Mouse (Mus musculus) urinary bladder, postnatal 10 days (tissue): Measurements from ENCODE around the gene Arpc4.
A peak's percentile ranks its signal among the peaks of the same experiment; 100 is the strongest.
"Not testable (repeated sequence)": the region's sequence is repeated elsewhere in the genome, so short reads cannot be mapped to it uniquely, and the experiment has no call there.

Source experiments
- DNase-seq: peaks from one replicate; pipeline ENCODE4 v3.0.0; 2022; ENCODE audit warnings: low spot score

The Arpc4 gene

GRCm38 (mm10) chr6:113377496-113378385 lies at the start of gene Arpc4, which contains the start of gene Tada3:
TSS of gene Arpc4 (plus strand) at chr6:113378115.
TSS of gene Tada3 (minus strand) at chr6:113377883.
- peak; percentile 62 for DNase-seq

DNA sequence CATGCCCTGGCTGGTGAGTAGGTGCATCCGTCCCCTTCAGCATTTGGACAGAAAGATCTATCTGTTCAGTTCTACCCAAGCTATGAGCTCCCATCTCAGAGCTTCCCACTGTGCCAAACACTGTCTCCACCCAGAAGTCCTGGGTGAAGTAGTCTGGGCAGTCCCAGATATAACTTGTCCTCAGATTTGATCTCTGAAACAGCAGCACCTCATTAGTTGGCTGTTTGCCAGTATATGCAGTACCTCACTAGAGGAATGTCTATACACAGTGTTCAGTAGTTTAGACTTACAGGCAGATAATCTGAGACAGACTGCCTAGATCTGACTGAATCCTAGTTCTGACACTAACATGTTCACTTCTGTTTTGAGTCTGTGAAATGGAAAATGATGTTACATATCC lies 48.5 kb upstream of the Arpc4 start:
- no peak for DNase-seq

GRCm38 (mm10) chr6:113330547-113330946 lies 47.4 kb upstream of the Arpc4 start:
- no peak for DNase-seq

- no peak for DNase-seq
Observed at GRCm38 (mm10) chr6:113331721-113332120, 46.2 kb upstream of the Arpc4 start.

- DNase-seq, result not testable (repeated sequence)
Observed at GRCm38 (mm10) chr6:113332734-113333133, 45.2 kb upstream of the Arpc4 start.

- no peak for DNase-seq
Observed at GRCm38 (mm10) chr6:113333137-113333950, 44.6 kb upstream of the Arpc4 start.

DNA sequence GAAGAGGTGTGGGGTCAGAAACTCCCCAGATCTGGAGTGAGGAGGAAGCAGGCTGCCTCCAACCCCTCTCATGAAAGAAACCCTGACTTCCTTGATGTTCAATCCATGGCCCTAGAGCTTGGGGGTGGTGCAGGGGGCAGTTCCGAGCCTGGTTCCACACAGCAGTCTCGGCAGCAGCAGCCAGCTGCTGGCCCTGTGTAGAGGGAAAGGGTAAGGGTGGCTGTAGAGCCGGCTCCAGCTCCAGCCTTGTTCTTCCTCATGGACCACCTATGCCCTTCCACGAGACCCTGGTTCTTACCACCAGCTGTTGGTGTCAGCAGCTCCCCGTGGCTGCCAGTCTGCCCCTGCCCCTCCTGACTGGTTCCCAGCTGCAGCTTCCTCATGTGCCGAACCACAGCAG lies 43.7 kb upstream of the Arpc4 start:
- DNase-seq, result no peak

DNA sequence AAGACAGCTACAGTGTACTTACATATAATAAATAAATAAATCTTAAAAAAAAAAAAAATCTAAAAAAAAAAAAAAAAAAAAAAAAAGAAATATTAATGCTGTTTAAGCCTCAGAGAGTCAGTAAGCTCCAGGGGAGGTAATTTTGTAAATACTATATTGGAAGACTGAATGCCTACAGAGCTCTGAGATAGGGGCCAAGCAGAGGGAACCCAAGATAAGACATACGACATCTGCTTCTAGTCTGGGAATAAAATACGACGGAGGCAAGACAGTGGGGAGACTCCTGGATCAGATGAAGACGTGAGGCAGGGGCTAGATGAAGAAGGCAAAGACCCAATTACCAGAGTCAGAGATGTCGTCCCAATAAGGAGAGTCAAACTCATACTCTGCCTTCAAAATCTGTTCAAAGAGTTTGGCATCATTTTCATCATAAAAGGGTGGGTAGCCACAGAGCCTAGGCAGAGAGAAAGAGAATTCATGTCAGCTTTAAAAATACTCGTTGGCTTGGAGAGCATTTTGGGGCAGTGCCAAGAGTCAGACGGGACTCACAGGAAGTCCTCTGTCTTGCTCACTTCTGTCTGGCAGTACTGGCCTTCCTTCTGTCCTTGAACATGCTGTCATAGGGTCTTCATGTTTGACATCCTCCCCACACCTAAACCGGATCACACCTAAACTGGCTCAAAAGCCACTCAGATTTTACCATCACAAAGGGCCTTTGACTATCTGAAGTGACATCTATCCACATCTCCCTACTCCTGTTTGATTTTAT lies 40.9 kb upstream of the Arpc4 start:
- DNase-seq, result no peak

GRCm38 (mm10) chr6:113341574-113341973 lies 36.3 kb upstream of the Arpc4 start:
- no peak for DNase-seq

GRCm38 (mm10) chr6:113342297-113342696 lies 35.6 kb upstream of the Arpc4 start:
- no peak for DNase-seq

DNA sequence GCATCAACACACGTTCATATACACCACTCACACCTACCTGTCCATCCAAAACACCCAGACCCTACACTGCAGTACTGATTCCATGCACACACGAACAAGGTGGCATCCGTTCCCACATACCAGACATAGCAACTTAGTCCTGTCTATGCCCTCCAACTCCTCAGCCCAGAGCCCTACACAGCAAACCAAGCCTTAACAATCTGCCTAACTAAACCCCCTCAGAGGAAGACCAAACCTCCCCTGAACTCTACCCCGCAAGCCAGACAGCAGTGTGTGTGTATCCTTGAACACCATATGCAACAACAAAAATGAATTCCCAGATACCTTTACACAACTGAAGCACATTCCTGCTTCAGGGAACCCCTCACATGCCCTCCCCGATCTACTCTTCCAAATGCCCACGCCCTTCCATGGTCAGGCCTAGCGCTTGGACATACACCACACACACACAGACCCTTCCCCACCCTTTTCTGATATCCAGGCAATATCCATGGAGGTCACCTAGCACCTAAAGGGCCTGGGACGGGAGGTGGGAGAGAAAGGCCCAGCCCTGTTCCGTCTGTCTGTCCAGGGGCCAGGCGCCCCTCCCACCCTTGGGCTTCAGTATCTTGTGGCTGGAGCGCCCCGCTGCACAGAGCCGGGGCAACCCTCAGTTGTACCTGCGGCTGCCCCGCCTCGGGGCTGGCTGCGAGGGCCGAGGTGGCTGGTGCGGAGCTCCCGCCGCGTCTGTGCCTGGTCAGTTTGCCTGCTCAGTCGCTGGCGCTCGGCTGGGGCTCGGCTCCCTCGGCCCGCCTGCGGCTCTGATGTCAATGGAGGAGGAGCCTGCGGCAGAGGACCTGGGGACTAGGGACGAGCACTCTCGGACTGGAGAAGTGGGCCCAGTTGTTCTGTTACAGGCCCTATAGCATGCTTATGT lies 34.5 kb upstream of the Arpc4 start, which contains the start of gene Camk1:
TSS of gene Camk1 (minus strand) at position 808 of the 916 bp plus-strand sequence.
- DNase-seq, result peak; percentile 34

- no peak for DNase-seq
Observed at GRCm38 (mm10) chr6:113344321-113344720, 33.6 kb upstream of the Arpc4 start.

DNA sequence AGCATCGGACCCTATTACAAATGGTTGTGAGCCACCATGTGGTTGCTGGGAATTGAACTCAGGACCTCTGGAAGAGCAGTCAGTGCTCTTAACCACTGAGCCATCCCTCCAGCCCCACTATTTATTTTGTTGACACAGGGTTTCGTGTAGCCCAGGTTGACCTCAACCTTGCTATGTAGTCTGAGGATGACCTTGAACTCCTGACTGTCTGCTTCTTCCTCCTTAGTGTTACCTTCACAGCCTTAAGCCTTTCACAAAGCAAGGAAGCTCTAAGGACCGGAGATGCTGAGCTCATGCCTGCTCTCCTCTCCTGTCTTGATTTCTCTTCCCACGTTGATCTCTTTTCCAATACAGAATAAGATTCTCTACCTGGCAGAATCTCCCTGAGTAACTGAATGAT lies 31.0 kb upstream of the Arpc4 start:
- DNase-seq, result no peak

DNA sequence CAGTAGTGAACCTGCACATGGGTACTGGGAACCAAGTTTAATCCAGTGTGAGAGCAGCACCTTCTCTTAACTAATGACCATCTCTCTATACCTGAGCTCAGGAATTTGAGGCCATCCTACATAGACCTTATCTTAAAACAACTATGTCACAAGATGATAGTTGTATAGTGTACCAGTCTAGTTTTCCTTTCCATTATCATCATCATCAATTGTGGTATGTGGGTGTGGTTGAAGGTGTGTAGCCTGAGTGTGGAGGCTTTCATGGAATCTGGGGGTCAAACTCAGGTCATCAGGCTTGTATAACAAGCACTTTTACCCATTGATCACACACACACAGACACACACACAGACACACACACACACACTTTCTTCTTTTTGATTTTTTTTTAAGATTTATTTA lies 27.4 kb upstream of the Arpc4 start:
- DNase-seq, result no peak

GRCm38 (mm10) chr6:113351161-113351560 lies 26.8 kb upstream of the Arpc4 start:
- DNase-seq, result no peak

DNA sequence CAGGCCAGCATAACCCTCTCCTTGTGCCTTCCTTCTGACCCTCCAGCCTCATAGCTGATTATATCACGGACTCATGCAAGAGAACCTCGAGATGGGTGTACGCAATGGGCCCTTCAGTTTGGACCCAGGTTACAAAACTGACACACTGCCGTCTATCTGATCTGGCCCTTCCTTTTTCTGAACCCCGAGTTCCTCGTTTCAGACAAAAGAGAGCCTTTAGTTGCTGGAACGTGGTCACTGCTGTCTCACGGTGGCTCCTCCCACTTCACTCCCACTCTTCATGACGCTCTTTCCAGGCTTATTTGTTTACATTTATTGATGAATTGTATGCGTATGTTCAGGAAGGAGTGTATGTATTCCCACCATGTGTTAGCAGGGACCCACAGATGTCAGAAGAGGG lies 26.3 kb upstream of the Arpc4 start:
- no peak for DNase-seq

DNA sequence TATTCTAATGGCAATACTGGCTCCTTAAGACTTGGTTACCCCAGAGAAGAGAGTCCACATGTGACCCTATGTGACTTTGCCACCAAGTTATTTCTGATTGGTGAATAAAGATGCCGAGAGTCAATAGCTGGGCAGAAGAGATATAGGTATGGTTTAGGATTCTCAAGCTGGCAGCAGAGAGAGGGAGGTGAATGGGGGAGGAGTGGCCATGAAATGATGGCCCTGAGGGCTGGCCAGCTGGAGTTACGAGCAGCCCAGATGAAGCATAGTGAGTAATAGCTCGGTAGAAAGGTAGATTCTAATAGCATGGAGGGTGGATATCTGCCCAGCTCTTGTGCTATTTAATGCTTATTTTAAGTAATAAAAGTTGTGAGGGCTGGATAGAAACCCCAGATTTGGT lies 25.1 kb upstream of the Arpc4 start:
- DNase-seq, result no peak

- DNase-seq, result no peak
Observed at GRCm38 (mm10) chr6:113353696-113354095, 24.2 kb upstream of the Arpc4 start.

GRCm38 (mm10) chr6:113361476-113361875 lies 16.4 kb upstream of the Arpc4 start:
- no peak for DNase-seq

DNA sequence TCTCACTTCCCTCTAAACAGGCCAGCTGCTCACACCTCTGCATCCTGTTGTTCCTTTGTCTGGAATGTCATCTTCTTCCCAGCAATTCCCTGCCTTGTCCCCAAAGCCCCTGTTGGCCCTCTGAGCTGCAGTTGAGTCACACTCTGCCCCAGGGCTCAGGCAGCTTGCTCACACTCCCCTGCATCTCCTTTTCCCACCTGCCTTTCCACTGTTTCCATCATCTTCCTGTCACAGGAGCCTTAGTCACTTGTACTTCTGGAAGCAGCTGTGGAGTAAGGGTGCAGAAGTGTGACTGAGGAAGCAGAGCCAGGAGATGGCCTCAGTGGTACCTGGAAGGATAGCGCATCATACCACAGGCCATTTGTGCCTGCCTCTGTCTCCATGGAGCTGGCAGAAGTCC lies 15.7 kb upstream of the Arpc4 start:
- no peak for DNase-seq

GRCm38 (mm10) chr6:113364518-113365135 lies 13.3 kb upstream of the Arpc4 start:
- no peak for DNase-seq
